Mouse (Mus musculus) midbrain, embryonic 11.5 days (tissue): ENCODE data around the gene C5ar1. TPM values are rescaled to one million over a fixed set of nuclear protein-coding genes. Genes with fewer than 3 reads are reported as not detected.

Experiments used
- ATAC-seq: fragments of 200-750 bp; cut with Nextera tagmentation; 2 replicates; pipeline ENCODE4 v1.8.0; 2017; ENCODE audit warnings: moderate TSS enrichment, moderate library complexity; ENCODE audit not compliant: low FRiP score
- DNase-seq: peaks from one replicate; pipeline ENCODE4 v3.0.0; 2015; ENCODE audit warnings: low spot score; ENCODE audit errors: missing footprints
- H3K27ac ChIP-seq: fragments of 300-500 bp; sonication (generic); 2 replicates; pipeline ENCODE4 v1.5.1; 2014; ENCODE audit warnings: low read depth, low read length
- H3K27me3 ChIP-seq: fragments of 300-500 bp; sonication (generic); 2 replicates; pipeline ENCODE4 v1.6.1; 2014; ENCODE audit warnings: mild to moderate bottlenecking, low read length, moderate library complexity, mixed read lengths; ENCODE audit not compliant: control insufficient read depth, insufficient read depth
- H3K36me3 ChIP-seq: fragments of 300-500 bp; sonication (generic); 2 replicates; pipeline ENCODE4 v1.6.1; 2014; ENCODE audit warnings: mild to moderate bottlenecking, low read length, moderate library complexity, mixed read lengths; ENCODE audit not compliant: control insufficient read depth, insufficient read depth
- H3K4me1 ChIP-seq: fragments of 300-500 bp; sonication (generic); 2 replicates; pipeline ENCODE4 v1.6.1; 2014; ENCODE audit warnings: low read length; ENCODE audit not compliant: control insufficient read depth, insufficient read depth
- H3K4me2 ChIP-seq: fragments of 300-500 bp; sonication (generic); 2 replicates; pipeline ENCODE4 v1.6.1; 2014; ENCODE audit warnings: mild to moderate bottlenecking, moderate library complexity
- H3K4me3 ChIP-seq: fragments of 300-500 bp; sonication (generic); 2 replicates; pipeline ENCODE4 v1.5.1; 2014; ENCODE audit warnings: low read depth, low read length
- H3K9ac ChIP-seq: fragments of 300-500 bp; sonication (generic); 2 replicates; pipeline ENCODE4 v1.6.1; 2014; ENCODE audit warnings: low read length
- H3K9me3 ChIP-seq: fragments of 300-500 bp; sonication (generic); 2 replicates; pipeline ENCODE4 v1.6.1; 2016; ENCODE audit warnings: low read length; ENCODE audit not compliant: control insufficient read depth
- WGBS: fragments of 180-500 bp; shearing (Covaris S2); extraction: QIAGEN DNeasy Blood & Tissue Kit; methylation state at CpG from one replicate; pipeline ENCODE4 v1.1.7; 2014; 5-methylcytosine and 5-hydroxymethylcytosine counted together
- polyA plus RNA-seq: library from polyadenylated mRNA; unstranded; fragments of >200 nt; fragmentation: Nextera tagmentation; extraction: Ambion mirVana; gene quantifications from 2 replicates; pipeline ENCODE4 v1.2.1, GENCODE M21; 2014

C5ar1 gene
- polyA plus RNA-seq, 1 experiment from 2014 or later = 1.3 TPM

GRCm38 (mm10) chr7:16296146-16296545 is 36.8 kb upstream of the C5ar1 start:
- Histone ChIP-seq H3K4me2 (no peak overlapping the region), H3K36me3 (no peaks in the 10 kb centered on the region), H3K27me3 (no peaks in the 10 kb centered on the region; the same call in 1 of the 2 replicates), H3K9ac (no peak overlapping the region), H3K27ac (no peak overlapping the region), H3K4me1 (peaks cover 23% of the 10 kb centered on the region), H3K9me3 (no peaks in the 10 kb centered on the region), H3K4me3 (no peak overlapping the region)
- 34% methylated on average over 2 of the region's 2 CpGs for WGBS
- ATAC-seq = no peak
- no peak for DNase-seq

GRCm38 (mm10) chr7:16295321-16295900 is 36.1 kb upstream of the C5ar1 start:
- 1% methylated on average over 41 of the region's 41 CpGs for WGBS
- peaks cover 23% of the 10 kb centered on the region for H3K4me1 ChIP-seq

GRCm38 (mm10) chr7:16294837-16295236 is 35.5 kb upstream of the C5ar1 start:
- H3K4me3 ChIP-seq = peak overlapping the region; percentile 41
- peak; percentile 79 for ATAC-seq
- H3K9me3 ChIP-seq = no peaks in the 10 kb centered on the region
- no peaks in the 10 kb centered on the region for H3K36me3 ChIP-seq
- DNase-seq = peak; percentile 100
- H3K4me2 ChIP-seq = peak overlapping the region; percentile 87
- H3K27me3 ChIP-seq = no peaks in the 10 kb centered on the region; the same call in 1 of the 2 replicates
- WGBS = under 1% methylated on average over 23 of the region's 23 CpGs
- peak overlapping the region; percentile 68 for H3K9ac ChIP-seq
- H3K4me1 ChIP-seq = peaks cover 19% of the 10 kb centered on the region
- H3K27ac ChIP-seq = peak overlapping the region; percentile 72

More at GRCm38 (mm10) chr7:16295321-16295900, 36.1 kb upstream of the C5ar1 start:
- Histone ChIP-seq H3K27ac (peak overlapping the region; percentile 72), H3K27me3 (no peaks in the 10 kb centered on the region; the same call in 1 of the 2 replicates), H3K4me2 (peak overlapping the region; percentile 87), H3K4me3 (peak overlapping the region; percentile 41), H3K9me3 (no peaks in the 10 kb centered on the region), H3K9ac (peak overlapping the region; percentile 68), H3K36me3 (no peaks in the 10 kb centered on the region)
- ATAC-seq (peak; percentile 45), DNase-seq (peak; percentile 92)

GRCm38 (mm10) chr7:16294346-16294745 is 35.0 kb upstream of the C5ar1 start:
- ATAC-seq (no peak; the same call in 1 of the 2 replicates), DNase-seq (peak; percentile 90)
- no peak overlapping the region for H3K4me3 ChIP-seq
- 29% methylated on average over 4 of the region's 4 CpGs for WGBS
- H3K4me2 ChIP-seq = peak overlapping the region; percentile 87; the same call in 1 of the 2 replicates
- H3K36me3 ChIP-seq = no peaks in the 10 kb centered on the region
- peaks cover 19% of the 10 kb centered on the region for H3K4me1 ChIP-seq
- H3K27me3 ChIP-seq = no peaks in the 10 kb centered on the region; the same call in 1 of the 2 replicates
- H3K9me3 ChIP-seq = no peaks in the 10 kb centered on the region
- H3K9ac ChIP-seq = no peak overlapping the region
- H3K27ac ChIP-seq = no peak overlapping the region

GRCm38 (mm10) chr7:16287791-16288190 is 28.5 kb upstream of the C5ar1 start:
- H3K9me3 ChIP-seq = no peaks in the 10 kb centered on the region
- no peak overlapping the region for H3K27ac ChIP-seq
- 64% methylated on average over 1 of the region's 1 CpGs for WGBS
- H3K4me1 ChIP-seq = peaks cover 7% of the 10 kb centered on the region
- DNase-seq (no peak), ATAC-seq (no peak)
- H3K4me3 ChIP-seq = no peak overlapping the region
- H3K27me3 ChIP-seq = no peaks in the 10 kb centered on the region
- no peak overlapping the region for H3K9ac ChIP-seq
- no peak overlapping the region for H3K4me2 ChIP-seq
- H3K36me3 ChIP-seq = no peaks in the 10 kb centered on the region

- WGBS = 88% methylated on average over 2 of the region's 2 CpGs
- peak overlapping the region; percentile 50 for H3K4me3 ChIP-seq
- H3K9me3 ChIP-seq = no peaks in the 10 kb centered on the region
- DNase-seq (no peak), ATAC-seq (no peak)
- H3K36me3 ChIP-seq = no peaks in the 10 kb centered on the region
- no peaks in the 10 kb centered on the region for H3K27me3 ChIP-seq
- H3K27ac ChIP-seq = peak overlapping the region; percentile 71; the same call in 1 of the 2 replicates
- H3K4me1 ChIP-seq = peaks cover 7% of the 10 kb centered on the region
- H3K4me2 ChIP-seq = peak overlapping the region; percentile 36
- H3K9ac ChIP-seq = peak overlapping the region; percentile 63
These were observed 27.7 kb upstream of the C5ar1 start for GRCm38 (mm10) chr7:16287016-16287415.

GRCm38 (mm10) chr7:16286026-16286961 is 27.0 kb upstream of the C5ar1 start, which contains the start of gene Ccdc9:
Ccdc9 (minus strand) TSS chr7:16286795.
- Histone ChIP-seq H3K4me3 (peak within 1 kb of the TSS; percentile 50), H3K9ac (peak within 1 kb of the TSS; percentile 63), H3K36me3 (no peaks in the 10 kb centered on the region), H3K27me3 (no peaks in the 10 kb centered on the region), H3K4me1 (peaks cover 7% of the 10 kb centered on the region), H3K9me3 (no peaks in the 10 kb centered on the region), H3K4me2 (peak within 1 kb of the TSS; percentile 36), H3K27ac (peak within 1 kb of the TSS; percentile 71)
- under 1% methylated on average over 69 of the region's 70 CpGs for WGBS
- DNase-seq (peak; percentile 100), ATAC-seq (peak; percentile 94)

GRCm38 (mm10) chr7:16285450-16286025 is 26.2 kb upstream of the C5ar1 start:
- peaks cover 1% of the 10 kb centered on the region; the same call in 1 of the 2 replicates for H3K36me3 ChIP-seq
- WGBS = 4% methylated on average over 14 of the region's 14 CpGs
- H3K27ac ChIP-seq = no peak overlapping the region; the same call in 1 of the 2 replicates
- no peaks in the 10 kb centered on the region for H3K9me3 ChIP-seq
- peak overlapping the region; percentile 50 for H3K4me3 ChIP-seq
- peaks cover 7% of the 10 kb centered on the region for H3K4me1 ChIP-seq
- no peaks in the 10 kb centered on the region for H3K27me3 ChIP-seq
- H3K9ac ChIP-seq = peak overlapping the region; percentile 16; the same call in 1 of the 2 replicates
- ATAC-seq (peak; percentile 57), DNase-seq (peak; percentile 88)
- H3K4me2 ChIP-seq = peak overlapping the region; percentile 36
